Mouse (Mus musculus): Measurements from ENCODE around the gene Ajap1. TPM values are rescaled to one million over a fixed set of nuclear protein-coding genes. Genes with fewer than 3 reads are reported as not detected.

Ajap1 gene
- polyA plus RNA-seq, 1 experiment from 2014 or later, result 6.3 TPM

DNA sequence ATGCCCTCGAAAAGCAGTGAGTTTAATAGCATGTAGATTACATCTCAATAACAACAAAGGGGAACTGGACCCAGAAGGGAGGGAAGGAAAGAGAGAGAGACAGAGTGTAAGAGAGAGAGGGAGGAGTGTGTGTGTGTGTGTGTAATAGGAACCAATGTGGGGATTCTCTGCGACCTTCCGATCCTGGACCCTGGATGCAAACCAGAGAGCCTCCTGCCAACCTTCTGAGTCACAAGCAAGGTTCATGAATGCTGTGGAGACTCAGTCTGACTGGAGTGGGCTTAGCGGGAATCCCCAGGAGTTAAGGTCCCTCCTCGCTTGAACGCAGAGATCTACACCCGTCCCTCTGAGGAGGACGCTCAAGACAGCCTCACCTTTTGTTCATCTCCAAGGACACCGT is 45.4 kb downstream of the Ajap1 start:
- ATAC-seq (replicated peaks; ENCODE audit: low FRiP score, low read depth) (no peak), DNase-seq (ENCODE audit: low spot score) (no peak)
- Histone ChIP-seq H3K9ac (ENCODE audit: low read depth, low read length) (no peak overlapping the region), H3K4me1 (replicated peaks; ENCODE audit: insufficient read depth, low read length) (no peaks in the 10 kb centered on the region), H3K27ac (no peak overlapping the region), H3K36me3 (ENCODE audit: insufficient read depth, low read length) (no peaks in the 10 kb centered on the region), H3K9me3 (replicated peaks; ENCODE audit: low read length) (no peaks in the 10 kb centered on the region), H3K4me3 (replicated peaks; ENCODE audit: low read depth, low read length) (no peak overlapping the region), H3K4me2 (ENCODE audit: low read length) (no peak overlapping the region), H3K27me3 (ENCODE audit: insufficient read depth, low read length) (no peaks in the 10 kb centered on the region)
- TF ChIP-seq CTCF (IDR thresholded peaks at IDR 0.05; ENCODE audit: low read depth), result no peak
- WGBS, result 60% methylated on average over 9 of the region's 9 CpGs

DNA sequence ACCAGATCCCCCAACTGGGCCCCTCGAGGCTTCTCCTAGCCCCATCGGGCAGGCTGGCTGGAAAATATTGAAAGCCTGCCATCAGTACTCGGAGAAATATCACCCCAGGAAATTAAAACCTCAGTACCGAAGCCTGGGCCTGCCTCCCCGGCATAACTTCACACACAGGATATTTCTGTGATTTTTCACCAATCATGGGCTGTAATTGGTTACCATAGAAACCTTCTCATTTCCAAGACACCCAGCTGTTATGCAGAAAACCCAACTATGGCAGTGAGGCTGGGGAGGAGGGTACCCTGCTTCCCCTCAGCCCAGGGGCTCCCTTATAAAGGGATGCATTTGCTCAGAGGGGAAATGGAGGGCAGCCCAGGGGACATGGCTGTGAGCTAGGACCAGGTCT is 46.7 kb downstream of the Ajap1 start:
- H3K27me3 ChIP-seq (ENCODE audit: insufficient read depth, low read length), result no peaks in the 10 kb centered on the region
- H3K36me3 ChIP-seq (ENCODE audit: insufficient read depth, low read length), result no peaks in the 10 kb centered on the region
- H3K4me2 ChIP-seq (ENCODE audit: low read length), result no peak overlapping the region
- H3K4me3 ChIP-seq (replicated peaks; ENCODE audit: low read depth, low read length), result no peak overlapping the region
- ATAC-seq (replicated peaks; ENCODE audit: low FRiP score, low read depth), result no peak
- TF ChIP-seq CTCF (IDR thresholded peaks at IDR 0.05; ENCODE audit: low read depth), result no peak
- 58% methylated on average over 5 of the region's 5 CpGs for WGBS
- H3K9me3 ChIP-seq (replicated peaks; ENCODE audit: low read length), result no peaks in the 10 kb centered on the region
- no peak for DNase-seq (ENCODE audit: low spot score)
- H3K9ac ChIP-seq (ENCODE audit: low read depth, low read length), result no peak overlapping the region
- no peak overlapping the region for H3K27ac ChIP-seq
- no peaks in the 10 kb centered on the region for H3K4me1 ChIP-seq (replicated peaks; ENCODE audit: insufficient read depth, low read length)

DNA sequence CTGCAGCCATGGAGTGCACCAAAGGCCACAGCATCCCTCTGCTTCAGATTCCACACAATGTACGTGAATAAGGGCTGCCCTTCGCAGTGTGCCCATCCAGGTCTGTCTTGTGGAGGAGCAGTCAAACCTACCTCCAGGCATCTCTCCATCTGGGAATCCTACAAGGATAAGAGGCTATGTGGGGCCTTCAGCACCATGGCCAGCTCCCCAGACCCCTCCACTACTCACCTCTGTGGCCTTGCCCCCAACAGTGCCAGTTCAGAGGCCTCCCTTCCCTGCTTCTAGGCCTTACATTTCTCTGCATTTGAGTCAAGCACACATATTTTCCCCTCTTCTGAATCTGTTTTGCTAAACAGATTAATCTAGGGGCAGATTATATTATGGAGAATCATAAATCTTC is 52.6 kb downstream of the Ajap1 start:
- no peak for TF ChIP-seq CTCF (IDR thresholded peaks at IDR 0.05; ENCODE audit: low read depth)
- Histone ChIP-seq H3K27me3 (ENCODE audit: insufficient read depth, low read length) (no peaks in the 10 kb centered on the region), H3K4me1 (replicated peaks; ENCODE audit: insufficient read depth, low read length) (no peaks in the 10 kb centered on the region), H3K9me3 (replicated peaks; ENCODE audit: low read length) (no peaks in the 10 kb centered on the region), H3K4me2 (ENCODE audit: low read length) (no peak overlapping the region), H3K27ac (no peak overlapping the region), H3K4me3 (replicated peaks; ENCODE audit: low read depth, low read length) (no peak overlapping the region), H3K9ac (ENCODE audit: low read depth, low read length) (no peak overlapping the region), H3K36me3 (ENCODE audit: insufficient read depth, low read length) (no peaks in the 10 kb centered on the region)
- 79% methylated on average over 2 of the region's 2 CpGs for WGBS
- ATAC-seq (replicated peaks; ENCODE audit: low FRiP score, low read depth), result no peak
- no peak for DNase-seq (ENCODE audit: low spot score)

DNA sequence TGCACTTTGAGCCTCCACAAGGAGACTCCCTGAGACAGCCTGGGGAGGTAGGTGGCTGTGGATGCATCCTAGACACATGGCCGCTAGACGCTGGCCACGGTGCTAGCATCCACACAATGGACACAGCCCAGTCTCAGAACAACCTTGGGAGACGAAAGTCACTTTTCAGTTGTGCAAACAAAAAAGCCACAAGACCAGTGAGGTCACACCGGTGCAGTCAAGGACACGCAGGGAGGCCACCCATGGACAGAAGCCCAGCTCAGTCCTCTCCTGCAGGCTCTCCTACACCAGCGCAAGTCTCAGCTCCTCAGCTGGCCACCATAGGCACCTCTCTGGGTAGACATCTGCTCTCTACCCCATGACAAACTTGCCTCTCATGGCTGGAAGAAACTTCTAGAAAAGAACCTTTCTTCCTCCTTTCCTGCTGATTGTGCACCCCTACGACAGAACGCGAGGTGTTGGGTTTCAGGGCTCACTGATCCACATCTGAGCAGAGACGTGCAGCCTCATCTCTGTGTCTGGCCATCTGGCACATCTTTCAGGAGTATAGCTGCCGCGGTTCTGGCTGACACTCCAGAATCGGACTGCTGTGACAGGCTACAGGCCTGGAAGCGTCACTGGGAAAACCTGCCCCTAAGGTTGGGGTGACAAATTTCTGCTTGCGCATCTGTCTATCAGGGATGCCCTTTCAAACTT is 56.5 kb downstream of the Ajap1 start:
- H3K4me2 ChIP-seq (ENCODE audit: low read length), result no peak overlapping the region
- no peak for TF ChIP-seq CTCF (IDR thresholded peaks at IDR 0.05; ENCODE audit: low read depth)
- WGBS, result 43% methylated on average over 16 of the region's 16 CpGs
- H3K27ac ChIP-seq, result no peak overlapping the region
- H3K4me1 ChIP-seq (replicated peaks; ENCODE audit: insufficient read depth, low read length), result no peaks in the 10 kb centered on the region
- no peaks in the 10 kb centered on the region for H3K27me3 ChIP-seq (ENCODE audit: insufficient read depth, low read length)
- H3K9me3 ChIP-seq (replicated peaks; ENCODE audit: low read length), result no peaks in the 10 kb centered on the region
- no peak overlapping the region for H3K9ac ChIP-seq (ENCODE audit: low read depth, low read length)
- ATAC-seq (replicated peaks; ENCODE audit: low FRiP score, low read depth), result no peak; the same call in 1 of the 2 replicates
- no peaks in the 10 kb centered on the region for H3K36me3 ChIP-seq (ENCODE audit: insufficient read depth, low read length)
- peak; percentile 59 for DNase-seq (ENCODE audit: low spot score)
- no peak overlapping the region for H3K4me3 ChIP-seq (replicated peaks; ENCODE audit: low read depth, low read length)

DNA sequence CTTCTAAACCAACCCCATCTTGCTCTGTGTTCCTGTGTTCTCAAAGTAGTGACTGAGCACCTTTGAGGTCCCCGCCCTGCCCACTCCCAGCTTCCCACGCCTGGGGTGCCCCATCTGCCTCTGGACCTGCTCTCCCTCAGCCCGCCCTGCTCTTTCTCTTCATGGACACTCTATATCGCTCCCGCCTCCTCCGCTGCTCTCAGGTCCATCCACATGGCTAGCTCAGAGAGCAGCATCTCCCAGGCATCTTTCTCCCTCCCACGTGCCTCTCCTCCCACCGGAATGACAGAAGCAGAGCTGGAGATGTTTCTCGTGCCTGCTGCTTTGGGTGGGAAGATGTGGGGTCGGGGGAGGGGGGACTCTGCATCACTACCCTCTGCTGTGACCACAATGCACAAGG is 58.3 kb downstream of the Ajap1 start:
- ATAC-seq (replicated peaks; ENCODE audit: low FRiP score, low read depth) (no peak), DNase-seq (ENCODE audit: low spot score) (no peak)
- Histone ChIP-seq H3K9me3 (replicated peaks; ENCODE audit: low read length) (no peaks in the 10 kb centered on the region), H3K27me3 (ENCODE audit: insufficient read depth, low read length) (no peaks in the 10 kb centered on the region), H3K4me3 (replicated peaks; ENCODE audit: low read depth, low read length) (no peak overlapping the region), H3K27ac (no peak overlapping the region), H3K36me3 (ENCODE audit: insufficient read depth, low read length) (no peaks in the 10 kb centered on the region), H3K4me2 (ENCODE audit: low read length) (no peak overlapping the region), H3K9ac (ENCODE audit: low read depth, low read length) (no peak overlapping the region), H3K4me1 (replicated peaks; ENCODE audit: insufficient read depth, low read length) (no peaks in the 10 kb centered on the region)
- TF ChIP-seq CTCF (IDR thresholded peaks at IDR 0.05; ENCODE audit: low read depth), result no peak
- WGBS, result 65% methylated on average over 10 of the region's 10 CpGs

DNA sequence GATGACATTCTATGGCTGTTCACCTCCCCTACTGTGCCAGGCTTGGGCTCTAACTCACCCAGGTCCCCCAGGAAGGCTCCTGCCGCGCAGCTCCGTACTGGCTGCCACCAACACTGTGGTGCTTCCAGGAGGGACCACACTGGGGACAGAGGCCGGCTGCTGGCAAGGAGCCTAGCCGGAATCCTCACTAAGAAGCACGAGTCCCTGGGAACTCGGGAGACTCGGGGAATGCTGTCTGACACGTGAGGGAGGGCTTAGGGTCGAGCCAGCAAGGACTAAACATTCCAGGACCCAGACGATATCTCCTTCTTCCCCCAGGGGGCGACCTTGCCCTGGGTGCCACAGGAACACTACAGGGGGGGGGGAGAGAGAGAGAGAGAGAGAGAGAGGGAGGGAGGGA is 64.7 kb downstream of the Ajap1 start:
- Histone ChIP-seq H3K9me3 (replicated peaks; ENCODE audit: low read length) (no peaks in the 10 kb centered on the region), H3K4me1 (replicated peaks; ENCODE audit: insufficient read depth, low read length) (no peaks in the 10 kb centered on the region; the same call in 1 of the 2 replicates), H3K4me2 (ENCODE audit: low read length) (peak overlapping the region; percentile 53; the same call in 1 of the 2 replicates), H3K9ac (ENCODE audit: low read depth, low read length) (no peak overlapping the region), H3K27me3 (ENCODE audit: insufficient read depth, low read length) (no peaks in the 10 kb centered on the region), H3K36me3 (ENCODE audit: insufficient read depth, low read length) (no peaks in the 10 kb centered on the region), H3K4me3 (replicated peaks; ENCODE audit: low read depth, low read length) (no peak overlapping the region), H3K27ac (peak overlapping the region; percentile 47; the same call in 1 of the 2 replicates)
- DNase-seq (ENCODE audit: low spot score) (peak; percentile 71), ATAC-seq (replicated peaks; ENCODE audit: low FRiP score, low read depth) (peak; percentile 45; the same call in 1 of the 2 replicates)
- peak; percentile 56 for TF ChIP-seq CTCF (IDR thresholded peaks at IDR 0.05; ENCODE audit: low read depth)
- 4% methylated on average over 11 of the region's 12 CpGs for WGBS
